Mouse (Mus musculus) erythroblast, adult 5-6 weeks (primary cell): ENCODE results near the gene Camk1g. TPM values are rescaled to one million over a fixed set of nuclear protein-coding genes. Genes with fewer than 3 reads are reported as not detected.

Experiments used
- ATAC-seq: replicated peaks from 2 replicates; pipeline ENCODE4 v1.8.0; 2016; ENCODE audit warnings: moderate number of reproducible peaks, mild to moderate bottlenecking, moderate TSS enrichment, inconsistent platforms; ENCODE audit not compliant: poor library complexity, low FRiP score, severe bottlenecking
- total RNA-seq, 2 experiments: library from RNA; stranded (forward) in 1 of 2; stranded (reverse) in 1 of 2; fragments of 150-400 nt in 1 of 2; fragments of 200-764, 138-1000 nt in 1 of 2; gene quantifications; 2 replicates each; pipeline versions ENCODE4 v1.2.3 to v1.2.4; 2015 to 2017; ENCODE audit warnings: low replicate concordance in 2 of 2

Camk1g gene
- total RNA-seq, 2 experiments from 2014 or later: not detected

DNA sequence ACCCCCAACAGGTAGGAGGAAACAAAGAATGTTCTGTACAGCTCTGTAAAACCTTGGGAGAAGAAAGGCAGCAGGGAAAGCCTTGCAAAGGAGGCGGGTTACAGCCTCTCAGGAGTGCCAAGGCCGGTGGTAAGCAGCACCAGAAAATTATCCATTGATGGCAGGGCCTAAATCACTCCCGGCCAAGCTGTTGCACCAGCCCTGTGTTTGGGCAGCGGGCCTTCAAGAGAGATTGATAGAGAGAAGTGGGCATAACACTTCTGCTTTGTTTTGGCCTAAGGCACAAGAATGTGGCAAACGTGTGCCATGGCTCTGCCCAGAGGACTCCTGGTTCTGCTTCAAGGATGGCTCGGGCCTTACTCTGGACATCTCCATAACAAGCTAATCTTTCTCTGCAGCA, 9.5 kb upstream of the Camk1g start:
- ATAC-seq: no peak

DNA sequence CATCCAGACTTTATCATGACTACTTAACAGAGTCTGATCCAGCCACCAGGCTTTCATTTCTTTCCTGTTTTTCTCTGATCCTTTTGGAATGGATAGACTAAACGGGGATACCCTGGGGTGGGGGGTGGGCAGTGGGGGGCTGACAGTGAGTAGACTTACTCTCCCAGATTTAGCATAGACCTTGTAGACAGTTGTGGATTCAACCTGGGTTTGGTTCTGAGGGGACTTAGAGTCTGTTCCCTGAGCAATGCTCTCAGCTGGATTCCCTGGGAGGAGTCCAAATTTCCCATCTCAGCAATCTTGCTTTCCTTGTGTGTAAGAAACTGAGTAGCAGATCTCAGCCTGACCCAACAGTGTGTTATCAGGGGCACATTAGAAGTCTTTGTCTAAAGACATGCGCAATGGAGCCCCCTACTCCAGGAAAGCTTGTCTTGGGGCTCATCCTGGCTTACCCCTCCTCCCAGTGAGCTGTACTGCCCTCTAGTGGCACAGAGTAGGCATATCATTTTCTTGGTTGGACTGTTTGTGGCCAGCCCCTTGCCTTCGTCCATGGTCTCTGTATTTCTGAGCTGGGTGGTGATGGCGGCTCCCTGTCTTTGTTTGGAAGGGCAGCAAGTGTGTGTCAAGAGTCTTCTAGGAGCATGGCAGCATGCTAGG, 6.5 kb upstream of the Camk1g start:
- peak; percentile 51 for ATAC-seq

DNA sequence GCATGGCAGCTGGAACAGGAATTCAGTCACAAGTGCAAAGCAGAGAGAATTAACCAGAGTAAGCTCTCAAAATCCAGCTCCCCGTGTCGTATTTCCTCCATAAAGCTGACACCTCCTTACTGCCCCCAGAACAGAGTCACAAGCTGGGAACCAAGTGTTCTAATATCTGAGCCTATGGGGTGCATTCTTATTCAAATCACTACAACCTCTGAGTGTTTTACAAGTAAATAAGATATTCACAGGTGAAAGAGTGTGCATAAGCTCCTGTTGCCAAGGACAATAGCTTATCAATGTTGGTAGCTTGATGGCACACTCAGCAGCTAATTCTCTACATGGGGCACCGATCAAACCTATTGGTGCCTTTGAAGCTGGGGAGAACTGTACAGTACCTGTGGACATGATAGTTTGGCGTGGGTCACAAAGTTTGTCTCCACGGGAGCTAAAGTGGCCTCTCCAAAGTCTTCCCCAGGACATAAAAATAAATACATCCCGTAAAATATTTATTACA, 3.9 kb upstream of the Camk1g start:
- no peak for ATAC-seq

DNA sequence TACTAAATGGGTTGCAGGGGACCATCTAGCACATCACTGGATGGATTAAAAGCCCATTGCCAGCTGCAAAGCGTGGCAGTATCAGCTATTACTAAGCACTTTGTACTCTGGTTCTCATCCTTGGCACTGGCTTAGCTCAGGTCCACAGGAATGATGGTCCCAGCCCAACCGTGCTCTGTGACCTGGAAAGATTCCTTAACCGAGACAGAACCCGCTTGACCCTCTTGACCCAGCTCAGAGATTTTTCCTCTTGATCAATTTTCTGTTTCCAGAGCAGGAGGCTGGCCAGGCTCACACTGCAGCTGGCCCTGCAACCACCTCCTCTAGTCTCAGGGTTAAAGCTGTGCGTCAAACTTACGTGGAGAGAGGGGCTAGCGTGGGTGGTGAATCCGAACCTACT, 1.0 kb downstream of the Camk1g start:
- ATAC-seq: no peak

DNA sequence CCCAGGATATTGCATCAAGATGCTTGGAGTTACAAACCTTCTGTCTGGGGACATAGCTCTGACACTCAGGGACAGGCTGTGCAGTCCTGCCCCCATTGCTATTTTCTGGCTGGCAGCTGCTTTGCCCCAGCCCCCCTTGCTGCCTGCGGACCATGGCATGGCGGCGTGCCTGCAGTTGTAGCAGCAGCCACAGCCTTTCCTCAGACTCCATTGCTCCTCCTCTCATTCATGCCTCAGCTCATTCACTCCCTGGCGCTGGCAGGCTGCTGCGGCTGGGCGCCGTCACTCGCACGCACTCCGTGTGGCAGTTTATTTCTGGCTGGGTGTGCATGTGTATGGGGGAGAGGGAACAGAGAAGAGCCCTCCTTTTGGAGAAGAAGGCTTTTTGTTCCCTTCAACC, 2.0 kb downstream of the Camk1g start:
- no peak for ATAC-seq

DNA sequence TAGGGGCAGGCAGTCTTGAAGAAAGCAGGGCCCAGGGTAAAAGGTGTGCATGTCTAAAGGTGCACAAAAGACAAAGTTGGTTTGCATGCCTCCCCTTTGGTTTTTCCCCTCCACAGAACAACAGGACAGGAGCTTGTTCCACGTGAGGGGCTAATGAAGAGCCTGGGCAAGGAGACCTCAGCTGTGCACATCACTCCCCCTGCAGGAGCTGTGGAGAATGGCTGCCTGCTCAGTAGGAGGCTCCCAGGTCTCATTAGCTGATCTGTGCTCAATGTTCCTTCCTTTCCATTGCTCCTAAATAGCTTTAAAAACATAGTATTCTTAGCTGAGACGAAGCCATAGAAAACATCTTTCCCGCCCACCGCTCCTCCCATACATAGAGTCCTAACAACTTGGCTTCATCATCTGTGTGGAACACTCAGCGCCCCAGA, 6.3 kb downstream of the Camk1g start:
- no peak for ATAC-seq

DNA sequence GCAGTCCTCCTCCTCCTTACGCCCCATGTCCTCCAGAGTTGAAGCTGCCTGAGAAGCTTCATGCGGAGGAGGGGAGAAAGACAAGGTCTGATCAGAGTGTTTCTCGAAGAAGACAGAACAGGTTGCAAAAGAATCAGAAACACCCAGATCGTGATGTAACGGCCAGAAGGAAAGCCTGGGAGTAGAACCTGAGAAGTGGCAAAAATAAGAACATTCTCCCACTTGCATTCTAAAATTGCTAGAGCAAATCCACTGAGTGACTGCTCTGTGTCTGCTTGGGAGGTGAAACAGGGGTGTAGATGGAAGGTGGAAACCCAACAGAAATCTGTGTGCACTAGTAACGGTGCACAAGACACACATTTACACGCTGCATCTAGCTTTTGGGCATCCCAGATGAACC, 8.0 kb downstream of the Camk1g start:
- ATAC-seq: no peak

DNA sequence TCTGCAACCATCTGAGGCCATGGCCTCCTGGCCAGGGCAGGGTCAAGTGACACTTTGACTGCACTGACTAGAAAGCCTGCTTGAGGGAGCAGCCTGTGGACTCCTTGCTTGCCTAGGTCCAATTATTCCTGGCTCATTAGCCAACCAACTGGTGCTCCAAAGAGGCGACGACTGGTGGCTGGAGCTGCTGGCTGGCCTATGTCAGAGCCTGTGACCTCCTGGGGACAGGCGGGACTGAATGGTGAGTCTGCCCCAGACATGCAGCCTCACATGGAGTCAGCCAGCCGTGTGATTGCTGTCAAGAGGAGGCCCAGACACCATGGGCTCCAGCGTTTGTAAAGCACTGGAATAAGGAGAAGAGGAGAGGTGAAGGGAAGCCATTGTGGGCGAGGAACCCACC, 8.9 kb downstream of the Camk1g start:
- ATAC-seq: no peak

DNA sequence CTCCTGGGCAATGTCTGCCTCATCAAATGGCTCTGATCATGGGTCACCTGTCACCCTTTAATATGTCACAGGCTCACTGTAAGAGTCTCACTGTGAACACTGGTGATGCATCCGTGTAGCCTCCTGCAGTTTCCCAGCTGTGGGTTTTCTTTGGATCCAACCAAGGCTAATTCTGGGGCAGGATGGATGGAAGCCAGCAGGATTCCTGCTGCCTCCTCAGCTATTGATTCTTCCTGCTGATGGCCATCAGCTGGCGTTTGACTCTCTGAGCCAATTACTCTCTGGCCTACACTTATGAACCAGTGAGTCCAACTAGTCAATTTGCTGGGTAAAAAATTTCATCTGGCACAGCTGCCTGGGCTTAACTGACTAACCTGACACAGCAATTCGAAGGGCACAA, 10.9 kb downstream of the Camk1g start:
- no peak for ATAC-seq

DNA sequence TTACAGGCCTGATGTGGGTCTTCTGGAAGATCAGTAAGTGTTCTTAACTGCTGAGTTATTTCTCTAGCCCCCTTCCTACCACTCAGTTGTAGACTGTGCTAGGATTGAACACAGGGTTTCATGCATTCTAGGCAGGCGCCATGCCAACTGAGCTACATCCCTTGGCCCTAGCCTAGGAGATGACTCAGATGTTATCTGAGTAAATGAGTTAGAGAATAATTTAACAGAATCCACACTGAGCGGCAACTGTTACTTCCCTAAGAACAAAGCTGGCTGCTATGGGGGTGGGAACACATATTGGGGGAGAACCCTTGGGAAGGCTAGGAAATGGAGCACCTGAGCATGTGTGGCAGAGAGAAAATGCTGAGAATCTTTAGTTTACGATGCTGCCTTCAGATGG, 18.5 kb downstream of the Camk1g start:
- no peak for ATAC-seq

DNA sequence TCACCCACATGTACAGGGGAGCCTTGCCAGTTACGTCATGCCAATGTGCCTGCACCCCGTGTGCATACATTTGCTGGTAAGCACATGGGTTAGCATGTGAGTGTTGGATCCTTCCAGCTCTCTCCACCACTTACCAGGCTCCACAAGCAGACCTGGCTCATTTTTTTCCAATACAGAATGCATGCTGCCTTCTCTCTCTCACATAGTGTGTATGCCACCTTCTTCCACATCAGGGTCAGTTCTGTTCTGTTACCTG, 19.6 kb downstream of the Camk1g start:
- no peak for ATAC-seq

DNA sequence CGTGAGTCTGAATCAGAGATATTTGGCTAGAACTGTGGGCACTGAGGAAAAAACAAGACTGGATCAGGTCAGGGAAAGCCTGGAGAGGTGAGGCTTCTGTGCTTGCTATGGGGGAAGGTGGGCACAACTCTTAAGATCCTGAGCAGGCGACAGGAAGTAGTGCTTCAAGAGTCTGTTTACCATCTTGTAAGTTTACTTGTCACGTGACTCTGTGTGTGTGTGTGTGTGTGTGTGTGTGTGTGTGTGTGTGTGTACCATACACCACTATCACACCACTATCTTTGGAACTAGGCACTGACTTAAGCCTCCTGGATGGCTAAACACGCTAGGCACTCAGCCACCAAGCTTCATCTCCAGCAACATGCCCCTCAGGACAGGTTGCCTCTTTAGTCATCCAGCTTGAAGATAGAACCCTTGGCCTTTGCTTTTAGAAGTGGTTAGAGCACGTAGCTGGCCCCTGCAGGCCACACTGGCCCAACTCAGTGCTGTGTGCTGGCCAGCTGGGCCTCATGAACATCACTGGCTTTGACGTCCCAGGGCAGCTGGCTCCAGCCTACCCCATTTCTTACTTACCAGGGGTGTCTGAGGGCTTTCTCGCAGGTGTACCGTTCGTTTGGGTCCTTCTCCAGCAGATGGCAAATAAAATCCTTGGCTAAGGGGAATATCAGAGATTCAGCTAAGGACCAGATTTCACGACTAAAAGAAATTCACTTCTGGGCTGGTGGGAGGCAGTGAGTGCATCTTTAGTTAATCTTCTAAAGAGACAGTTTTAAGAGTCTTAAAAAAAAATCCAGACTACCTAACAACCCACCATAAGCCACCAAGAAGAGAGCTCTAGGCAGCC, 20.2 kb downstream of the Camk1g start:
- ATAC-seq: no peak

DNA sequence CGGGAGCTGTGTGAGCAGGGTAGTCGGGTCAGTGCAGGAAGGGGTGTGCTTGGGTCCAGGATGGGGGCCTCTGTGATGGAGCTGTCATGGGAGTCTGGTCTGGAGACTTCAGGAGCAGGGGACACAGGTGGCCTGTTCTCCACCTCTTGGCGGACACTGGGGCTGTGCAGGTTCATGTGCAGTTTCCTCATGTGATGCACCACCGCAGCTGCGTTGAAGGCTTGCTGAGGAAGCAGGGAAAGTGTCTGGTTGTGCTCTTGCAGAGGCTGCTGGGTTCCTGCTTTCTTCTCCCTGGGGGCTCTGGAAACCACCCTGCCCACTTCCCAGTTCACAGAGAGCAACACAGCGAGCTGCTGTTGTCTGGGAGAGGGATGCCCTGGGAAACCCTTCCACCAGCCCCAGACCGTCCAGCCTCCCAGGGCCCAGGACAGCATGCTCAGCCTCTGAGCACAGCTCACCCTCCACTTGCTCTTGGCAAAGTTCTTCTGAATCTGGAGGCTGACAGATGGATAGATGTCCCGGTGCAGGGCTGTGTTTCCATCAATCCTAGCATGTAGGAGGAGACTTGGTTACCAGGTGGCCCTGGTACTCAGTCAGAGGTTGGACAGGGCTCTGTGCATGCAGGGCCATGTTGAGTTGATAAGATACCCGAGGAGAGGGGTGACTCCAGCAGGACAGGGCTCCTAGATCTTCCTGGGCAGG, 21.7 kb downstream of the Camk1g start:
- ATAC-seq: no peak

DNA sequence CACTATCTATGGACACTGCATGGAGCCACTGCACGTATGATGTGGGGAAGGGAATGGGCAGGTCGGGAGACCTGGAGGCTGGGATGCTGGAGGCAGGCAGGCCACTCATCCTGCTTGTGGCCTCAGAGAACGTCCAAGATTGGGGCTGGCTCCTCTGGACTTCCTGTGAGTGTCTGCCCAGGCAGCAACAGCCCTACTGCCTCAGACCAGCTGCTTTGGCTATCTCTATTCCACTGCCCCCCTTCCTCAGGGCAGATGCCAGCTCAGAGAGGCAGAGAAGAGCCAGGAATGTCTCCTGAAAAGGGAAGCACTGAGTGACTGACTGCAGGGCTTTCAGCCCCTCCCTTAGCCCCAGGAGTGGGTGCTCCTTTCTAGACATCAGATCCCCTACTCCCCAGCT, 23.2 kb downstream of the Camk1g start:
- ATAC-seq: no peak

DNA sequence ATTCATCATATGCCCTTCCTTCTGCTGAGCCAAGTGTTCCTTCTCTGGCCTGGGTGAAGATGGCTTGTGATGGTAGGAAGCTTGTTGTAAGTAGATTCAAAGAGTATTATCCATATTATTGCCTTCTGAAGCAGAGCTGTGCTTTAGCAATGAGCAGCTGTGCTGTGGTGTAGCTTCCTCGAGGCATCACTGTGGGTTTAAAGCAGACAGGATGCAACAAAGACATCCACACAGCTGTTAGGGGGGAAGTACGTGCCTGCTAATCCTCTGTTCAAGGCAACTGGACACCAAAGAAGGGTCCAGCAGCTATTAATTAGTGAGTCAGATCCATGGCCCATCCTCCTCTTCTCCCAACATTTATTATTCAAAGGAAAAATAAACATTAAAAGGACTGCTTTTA, 25.1 kb downstream of the Camk1g start:
- no peak for ATAC-seq

DNA sequence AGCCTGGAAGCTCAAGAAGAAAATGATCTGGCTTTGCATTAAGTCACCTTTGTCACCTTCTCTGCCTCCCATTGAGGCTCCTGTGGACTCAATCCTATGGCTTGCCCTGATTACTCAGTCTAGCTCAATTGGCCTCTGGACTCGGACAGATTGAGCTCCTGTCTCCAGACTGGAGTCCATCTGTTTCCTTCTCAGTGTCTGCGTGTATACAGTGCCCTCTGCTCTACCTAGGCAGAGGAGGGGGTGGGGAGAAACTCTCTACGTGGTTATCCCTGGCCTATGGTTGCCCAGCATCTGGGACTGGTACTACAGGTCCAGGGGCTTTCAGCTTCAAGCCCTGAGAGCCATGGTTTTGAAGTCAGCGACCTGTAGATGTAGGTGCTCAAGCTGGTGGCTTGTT, 26.2 kb downstream of the Camk1g start:
- ATAC-seq: no peak

DNA sequence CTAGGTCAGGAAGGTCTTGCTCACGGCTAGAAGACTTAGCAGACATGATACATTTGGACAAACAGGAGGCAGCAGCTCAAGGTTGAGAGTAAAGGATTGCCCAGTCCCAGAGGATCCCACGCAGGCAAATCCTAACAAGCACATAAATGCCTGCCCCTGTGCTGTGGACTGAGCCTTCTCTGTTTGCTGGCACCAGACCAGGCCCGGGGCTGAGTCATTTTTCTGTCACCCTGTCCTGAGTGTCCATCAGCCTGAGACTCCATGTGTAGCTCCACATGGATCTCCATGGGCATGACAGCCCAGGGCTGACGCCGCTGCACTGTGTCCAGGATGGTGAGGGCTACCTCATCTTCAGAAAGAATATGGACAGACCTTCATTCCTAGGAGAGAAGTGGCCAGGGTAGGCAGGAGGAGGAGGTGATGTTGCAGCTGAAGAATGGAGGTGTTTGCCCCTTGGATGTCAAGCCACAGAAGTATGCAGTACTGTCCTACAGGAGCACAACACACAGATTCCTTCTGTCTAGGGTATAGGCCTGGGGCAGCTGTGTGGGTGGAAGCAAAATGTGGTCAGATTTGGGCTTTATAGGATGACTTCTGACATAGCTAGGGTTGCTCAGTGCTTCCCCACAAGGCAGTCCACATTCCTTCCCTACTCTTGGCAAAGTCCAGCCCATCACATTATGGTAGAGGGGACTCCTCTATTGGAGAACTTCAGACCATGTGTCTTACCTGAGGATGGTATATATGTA, 27.7 kb downstream of the Camk1g start:
- ATAC-seq: no peak

DNA sequence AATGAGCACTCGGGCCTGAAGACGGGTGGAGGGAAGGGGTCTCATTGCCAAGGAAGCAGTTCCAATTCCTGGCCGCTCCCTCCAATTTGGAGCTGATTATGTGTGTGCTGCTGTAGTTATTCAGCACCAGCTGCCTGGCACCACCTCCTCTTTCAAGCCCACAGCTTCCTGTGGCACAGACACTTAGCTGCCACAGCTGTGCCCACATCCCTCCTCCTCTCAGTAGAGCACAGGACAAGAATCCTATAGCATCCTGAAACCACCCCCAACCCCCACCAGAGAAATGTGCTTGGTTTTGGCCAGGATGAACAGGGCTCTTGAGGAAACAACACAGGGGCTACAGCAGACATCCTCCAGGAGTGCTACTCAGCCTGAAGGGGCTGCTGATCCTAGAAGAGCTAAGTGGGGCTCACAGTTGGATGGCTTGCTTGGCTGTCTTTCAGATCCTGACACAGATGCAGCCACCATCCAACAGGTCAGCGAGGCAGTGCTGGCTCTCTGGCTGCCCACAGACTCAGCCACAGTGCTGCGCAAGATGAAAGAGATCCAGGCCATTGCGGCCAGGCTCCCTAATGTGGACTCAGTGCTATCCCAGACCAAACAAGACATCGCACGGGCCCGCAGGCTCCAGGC, 31.6 kb downstream of the Camk1g start:
- no peak for ATAC-seq

DNA sequence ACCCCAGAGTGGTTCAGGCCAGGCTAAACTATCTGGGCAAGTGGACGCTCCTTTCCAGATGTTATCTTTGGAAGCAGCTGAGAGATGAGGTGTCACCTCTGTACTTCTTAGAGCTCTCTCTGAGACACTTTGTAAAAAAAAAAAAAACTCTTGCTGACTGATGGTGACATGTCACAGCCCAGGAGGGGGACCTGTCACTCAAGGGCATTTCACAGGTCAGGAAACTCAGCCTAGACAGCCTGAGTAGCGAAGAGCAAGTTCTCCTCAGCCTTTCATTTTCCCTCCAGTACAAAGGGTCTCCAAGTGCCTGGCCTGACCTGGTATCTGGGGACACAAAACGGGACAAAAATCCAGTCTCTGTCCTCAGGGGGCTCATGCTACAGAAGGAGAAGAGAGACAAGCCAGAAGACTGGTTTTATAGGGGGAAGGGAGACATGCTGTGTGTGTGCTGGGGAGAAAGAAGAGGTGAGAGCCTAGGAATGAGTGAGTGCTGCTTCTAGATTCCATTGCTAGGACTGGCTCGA, 32.2 kb downstream of the Camk1g start:
- ATAC-seq: no peak

DNA sequence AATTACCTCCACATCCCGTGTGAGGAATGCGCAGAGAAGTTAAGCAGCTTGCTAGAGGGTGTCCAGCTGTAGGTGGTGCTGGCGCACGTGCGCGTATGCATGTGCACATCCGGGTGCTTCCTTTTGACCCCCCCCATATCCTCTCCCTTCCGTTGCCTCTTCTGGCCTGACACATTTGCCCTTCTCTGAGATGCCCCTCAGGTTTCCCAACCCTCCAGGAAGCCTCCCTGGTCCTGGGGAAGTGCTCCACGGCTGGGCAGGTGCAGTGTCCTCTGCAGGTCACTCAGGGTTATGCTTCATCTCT, 33.1 kb downstream of the Camk1g start:
- ATAC-seq: no peak
